ENCODE assay signal across 24 mouse cellular contexts in the genomic region with DNA sequence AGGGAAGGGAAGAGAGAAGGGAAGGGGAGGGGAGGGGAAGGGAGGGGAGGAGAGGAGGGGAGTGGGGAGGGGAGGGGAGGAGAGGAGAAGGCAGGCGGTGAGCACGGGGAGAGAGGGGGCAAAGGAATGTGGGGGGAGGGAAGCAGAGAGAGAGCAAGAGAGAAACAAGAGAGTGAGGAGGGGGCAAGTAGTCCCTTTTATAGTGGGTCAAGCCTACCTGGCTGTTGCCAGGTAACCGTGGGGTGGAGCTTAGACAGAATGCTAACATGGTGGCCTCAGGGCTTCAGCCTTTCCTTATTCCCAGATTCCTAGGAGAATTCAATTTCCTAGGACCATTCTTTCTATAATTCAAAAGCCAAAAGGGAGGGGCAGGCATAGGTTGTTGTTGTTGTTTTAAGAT. TPM values are rescaled to one million over a fixed set of nuclear protein-coding genes. Genes with fewer than 3 reads are reported as not detected.
DNase-seq lines count a peak whose midpoint lies in the region; ATAC-seq and TF ChIP-seq lines count a peak whose summit lies in the region.
"Had no signal": no experiment of that assay in that cellular context is flagged by ENCODE, and none has a peak within 500 bp of the region (broad histone marks: within the 10 kb centered on the region; RNA-seq: fewer than 3 reads in every experiment).

No protein-coding gene starts in this region.

- H3K4me1 ChIP-seq in midbrain, embryonic 14.5 days (ENCODE audit: control insufficient read depth, insufficient read depth, low read length) = peaks cover 4% of the 10 kb centered on the region; the same call in 1 of the 2 replicates
- H3K4me1 ChIP-seq in midbrain, embryonic 15.5 days = peaks cover 9% of the 10 kb centered on the region
- H3K4me1 ChIP-seq in olfactory bulb, adult 2 months (ENCODE audit: control insufficient read depth, insufficient read depth, low read length) = peaks cover 13% of the 10 kb centered on the region
- peaks cover 5% of the 10 kb centered on the region; the same call in 1 of the 2 replicates for H3K4me1 ChIP-seq in heart, embryonic 10.5 days
- H3K4me1 ChIP-seq: embryonic facial prominence, embryonic 12.5 days had no signal

- no peak overlapping the region for H3K27ac ChIP-seq in midbrain, embryonic 14.5 days (replicated peaks; ENCODE audit: low read depth, low read length)
- no peak overlapping the region for H3K27ac ChIP-seq in midbrain, embryonic 15.5 days
- H3K27ac ChIP-seq in olfactory bulb, adult 2 months (ENCODE audit: insufficient read depth, low read depth, low read length) = peak overlapping the region; percentile 99
- no peak overlapping the region for H3K27ac ChIP-seq in heart, embryonic 10.5 days
- H3K27ac ChIP-seq: embryonic facial prominence, embryonic 10.5 days; embryonic facial prominence, embryonic 12.5 days; forebrain, embryonic 10.5 days; forebrain, embryonic 12.5 days had no signal

- TF ChIP-seq CTCF in olfactory bulb, adult 2 months (IDR thresholded peaks at IDR 0.05; ENCODE audit: insufficient read depth, low read depth, low read length) = no peak

- H3K4me2 ChIP-seq in midbrain, embryonic 14.5 days (ENCODE audit: low read length) = no peak overlapping the region
- no peak overlapping the region for H3K4me2 ChIP-seq in midbrain, embryonic 15.5 days
- H3K4me2 ChIP-seq: embryonic facial prominence, embryonic 12.5 days; forebrain, embryonic 12.5 days had no signal

- no peak overlapping the region for H3K4me3 ChIP-seq in midbrain, embryonic 14.5 days (replicated peaks; ENCODE audit: low read depth, low read length)
- no peak overlapping the region for H3K4me3 ChIP-seq in midbrain, embryonic 15.5 days
- no peak overlapping the region for H3K4me3 ChIP-seq in olfactory bulb, adult 2 months (ENCODE audit: insufficient read depth, low read depth, low read length)
- no peak overlapping the region for H3K4me3 ChIP-seq in heart, embryonic 10.5 days
- H3K4me3 ChIP-seq: embryonic facial prominence, embryonic 10.5 days; embryonic facial prominence, embryonic 12.5 days; erythroblast, embryonic 14.5 days; forebrain, embryonic 10.5 days; forebrain, embryonic 12.5 days had no signal

- H3K27me3 ChIP-seq in midbrain, embryonic 14.5 days (ENCODE audit: control insufficient read depth, insufficient read depth, low read length) = no peaks in the 10 kb centered on the region
- no peaks in the 10 kb centered on the region for H3K27me3 ChIP-seq in midbrain, embryonic 15.5 days (replicated peaks)
- H3K27me3 ChIP-seq in heart, embryonic 10.5 days (ENCODE audit: insufficient read depth, poor library complexity, severe bottlenecking) = 0 out of 2 replicates have a peak, but pooled peaks cover 8% of the 10 kb centered on the region
- H3K27me3 ChIP-seq: embryonic facial prominence, embryonic 12.5 days; forebrain, embryonic 12.5 days had no signal

- ATAC-seq in midbrain, embryonic 14.5 days (ENCODE audit: low FRiP score, low TSS enrichment) = no peak
- no peak for ATAC-seq in midbrain, embryonic 15.5 days (replicated peaks)
- ATAC-seq: forebrain, embryonic 14.5 days; forebrain, embryonic 16.5 days had no signal

- peak; percentile 15 for DNase-seq in midbrain, embryonic 14.5 days
- DNase-seq in ES-CJ7 (ENCODE audit: low read depth, low spot score) = peak; percentile 34
- DNase-seq in ZHBTc4 (ENCODE audit: low read depth, low spot score) = peak; percentile 55
- no peak for DNase-seq in kidney, adult 11 months
- no peak for DNase-seq in heart, embryonic 10.5 days (ENCODE audit: low spot score)
- no peak for DNase-seq in embryo, embryonic 10 days (ENCODE audit: low spot score)
- DNase-seq: adrenal gland, adult 2 months; adrenal gland, postnatal 10 days; adrenal gland, postnatal 25 days; cerebellum, adult 11 months; cerebellum, adult 18-20 months; cerebellum, adult 8-10 months; cerebellum, adult 9-11 months; cerebellum, postnatal 14 days; cerebellum, postnatal 36 days had no signal

- H3K9me3 ChIP-seq in midbrain, embryonic 14.5 days (ENCODE audit: control insufficient read depth, low read length) = no peaks in the 10 kb centered on the region
- no peaks in the 10 kb centered on the region for H3K9me3 ChIP-seq in midbrain, embryonic 15.5 days
- no peaks in the 10 kb centered on the region for H3K9me3 ChIP-seq in heart, embryonic 10.5 days
- H3K9me3 ChIP-seq: embryonic facial prominence, embryonic 10.5 days; embryonic facial prominence, embryonic 12.5 days; forebrain, embryonic 10.5 days; forebrain, embryonic 12.5 days had no signal

- no peak overlapping the region for H3K9ac ChIP-seq in midbrain, embryonic 14.5 days (replicated peaks; ENCODE audit: low read length)
- no peak overlapping the region for H3K9ac ChIP-seq in midbrain, embryonic 15.5 days
- H3K9ac ChIP-seq: embryonic facial prominence, embryonic 12.5 days; forebrain, embryonic 12.5 days had no signal

- no peaks in the 10 kb centered on the region for H3K36me3 ChIP-seq in midbrain, embryonic 14.5 days (ENCODE audit: control insufficient read depth, insufficient read depth, low read length)
- H3K36me3 ChIP-seq in midbrain, embryonic 15.5 days (replicated peaks) = no peaks in the 10 kb centered on the region
- H3K36me3 ChIP-seq in heart, embryonic 10.5 days = no peaks in the 10 kb centered on the region
- H3K36me3 ChIP-seq: embryonic facial prominence, embryonic 10.5 days; embryonic facial prominence, embryonic 12.5 days; forebrain, embryonic 10.5 days; forebrain, embryonic 12.5 days had no signal

- TF ChIP-seq POLR2A in olfactory bulb, adult 2 months (IDR thresholded peaks at IDR 0.05; ENCODE audit: insufficient read depth, low read depth, low read length) = no peak

- WGBS in midbrain, embryonic 14.5 days = 13% methylated on average over 3 of the region's 3 CpGs
- WGBS in midbrain, embryonic 15.5 days = 9% methylated on average over 3 of the region's 3 CpGs
- 48% methylated on average over 3 of the region's 3 CpGs for WGBS in olfactory bulb, adult 2 months
- WGBS in heart, embryonic 10.5 days = 13% methylated on average over 2 of the region's 3 CpGs

RNA-seq across cellular contexts. Expression of gene Tspan33, which starts 22.3 kb away (rescaled TPM):
- polyA plus RNA-seq in midbrain, embryonic 14.5 days (2014; fragmentation: Nextera tagmentation; extraction: Ambion mirVana) = 3.2 and 3.8 TPM in 2 replicates
- 6.5 and 8.3 TPM in 2 replicates for polyA plus RNA-seq in midbrain, embryonic 15.5 days (2015; fragmentation: Nextera tagmentation; extraction: Ambion mirVana)
- polyA plus RNA-seq in olfactory bulb, adult 2 months (2012; ENCODE audit: insufficient read depth, insufficient read length, low replicate concordance, missing spikeins) = not detected in 2 replicates
- polyA plus RNA-seq in heart, embryonic 10.5 days (2016; fragmentation: Nextera tagmentation; extraction: Ambion mirVana) = 16.0 and 17.2 TPM in 2 replicates

Comparison
In these comparisons a context has a peak if more than half of its experiments do, and no peak if none do; other contexts are left out.
1. DNase-seq: peak in midbrain, embryonic 14.5 days (single experiment), ES-CJ7 (single experiment) and ZHBTc4 (single experiment); none in kidney, adult 11 months (single experiment), heart, embryonic 10.5 days (single experiment) and embryo, embryonic 10 days (single experiment).